In the genomic region with DNA sequence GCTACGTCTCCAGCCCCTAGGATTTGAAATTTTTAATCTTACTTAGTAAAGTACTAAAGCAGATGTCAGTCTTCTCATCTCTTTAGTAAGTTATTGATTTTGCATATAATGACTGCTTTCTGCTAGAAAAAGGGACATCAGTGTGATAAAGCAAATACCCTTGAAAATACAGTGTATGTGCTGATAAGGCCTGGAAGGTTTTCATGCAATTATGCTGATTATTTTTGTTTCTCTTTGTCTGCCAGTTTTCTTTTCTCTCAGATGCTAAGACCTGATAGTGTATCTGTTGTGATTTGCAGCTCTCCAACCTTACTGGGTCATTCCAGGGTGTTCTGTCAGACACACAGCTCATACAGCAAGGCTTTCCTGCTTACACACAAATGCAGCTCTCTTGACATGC, we compare ENCODE assay signal across 16 mouse cellular contexts.
"Had no signal": no experiment of that assay in that cellular context is flagged by ENCODE, and none has a peak within 500 bp of the region (broad histone marks: within the 10 kb centered on the region; RNA-seq: fewer than 3 reads in every experiment).

No protein-coding gene starts in this region.

- DNase-seq: retina, postnatal 1 day; right cerebral cortex, adult 18-20 months; right cerebral cortex, postnatal 14 days; right cerebral cortex, postnatal 25 days; right cerebral cortex, postnatal 4 days; spleen, adult 18-20 months; thymus, adult 18-20 months; thymus, adult 2 months; thymus, postnatal 14 days; thymus, postnatal 25 days; thymus, postnatal 36 days; thymus, postnatal 4 days had no signal

- H3K4me3 ChIP-seq: neural tube, embryonic 13.5 days; neural tube, embryonic 15.5 days; stomach, embryonic 15.5 days had no signal

- H3K27me3 ChIP-seq: neural tube, embryonic 13.5 days; neural tube, embryonic 15.5 days; stomach, embryonic 15.5 days had no signal

- H3K36me3 ChIP-seq: neural tube, embryonic 13.5 days; neural tube, embryonic 15.5 days; stomach, embryonic 15.5 days had no signal

- H3K27ac ChIP-seq: neural tube, embryonic 13.5 days; neural tube, embryonic 15.5 days; stomach, embryonic 15.5 days; stomach, postnatal 0 days had no signal

- H3K9me3 ChIP-seq: neural tube, embryonic 13.5 days; neural tube, embryonic 15.5 days; stomach, embryonic 15.5 days had no signal

- H3K9ac ChIP-seq: neural tube, embryonic 13.5 days; neural tube, embryonic 15.5 days; stomach, embryonic 15.5 days had no signal

- H3K4me2 ChIP-seq: neural tube, embryonic 13.5 days; neural tube, embryonic 15.5 days; stomach, embryonic 15.5 days had no signal
